Mouse (Mus musculus): ENCODE data around the gene Slc3a2.

- TF ChIP-seq CTCF (IDR thresholded peaks at IDR 0.05; ENCODE audit: control insufficient read depth, insufficient read depth, insufficient read length) (no peak), CEBPB (IDR thresholded peaks at IDR 0.05; ENCODE audit: low read depth) (no peak)
Measured at GRCm38 (mm10) chr19:8745382-8745781, 22.2 kb upstream of the Slc3a2 start.
